13 mouse cellular contexts compared by ENCODE assay signal in the genomic region with DNA sequence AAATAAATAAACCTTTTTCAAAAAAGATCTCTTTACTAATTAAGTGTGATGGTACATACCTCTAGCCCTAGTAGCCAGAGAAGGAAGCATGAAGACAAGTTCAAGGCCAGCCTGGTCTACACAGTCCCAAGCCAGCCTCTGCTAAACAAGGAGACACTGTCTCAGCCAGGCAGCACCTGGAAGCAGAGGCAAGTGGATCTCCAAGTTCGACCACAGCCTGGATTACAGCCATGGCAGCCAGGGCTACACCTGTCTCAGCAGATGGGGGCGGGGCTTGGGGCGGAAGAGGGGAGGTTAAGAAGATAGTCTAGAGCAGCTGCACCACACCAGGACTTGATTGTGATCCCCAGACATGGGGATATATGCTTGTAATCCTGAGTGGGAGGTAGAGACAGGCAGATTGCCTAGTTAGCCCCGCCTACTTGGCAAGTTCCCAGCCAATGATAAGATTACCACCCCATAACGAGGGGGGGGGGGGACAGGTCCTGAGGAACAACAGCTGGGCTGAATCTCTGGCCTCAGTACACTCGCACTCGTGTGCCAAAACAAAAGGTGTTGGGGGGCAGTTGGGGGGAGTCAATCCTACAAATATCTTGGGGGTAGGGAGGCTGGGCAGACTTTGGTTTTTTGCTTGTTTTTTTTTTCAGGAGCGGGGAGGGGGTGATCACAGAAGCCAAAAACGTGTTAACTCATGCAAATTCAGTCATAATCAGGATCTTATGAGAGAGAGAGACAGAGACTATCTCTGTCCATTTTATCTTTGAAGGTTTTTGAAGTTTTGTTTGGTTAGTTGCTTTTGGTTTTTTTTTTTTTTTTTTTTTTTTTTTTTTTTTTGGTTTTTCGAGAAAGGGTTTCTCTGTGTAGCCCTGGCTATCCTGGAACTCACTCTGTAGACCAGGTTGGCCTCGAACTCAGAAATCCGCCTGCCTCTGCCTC. TPM values are rescaled to one million over a fixed set of nuclear protein-coding genes. Genes with fewer than 3 reads are reported as not detected.
DNase-seq lines count a peak whose midpoint lies in the region; ATAC-seq and TF ChIP-seq lines count a peak whose summit lies in the region.
"Had no signal": no experiment of that assay in that cellular context is flagged by ENCODE, and none has a peak within 500 bp of the region (broad histone marks: within the 10 kb centered on the region; RNA-seq: fewer than 3 reads in every experiment).

No protein-coding gene starts in this region.

- H3K36me3 ChIP-seq in CH12.LX (replicated peaks in 1 of 2; ENCODE audit: control insufficient read depth in 1 of 2, insufficient read depth in 1 of 2, low read length in 1 of 2): no peaks in the 10 kb centered on the region
- no peaks in the 10 kb centered on the region for H3K36me3 ChIP-seq in liver, embryonic 14.5 days (replicated peaks; ENCODE audit: control insufficient read depth, insufficient read depth, low read depth)
- H3K36me3 ChIP-seq: heart, embryonic 12.5 days; liver, embryonic 15.5 days; neural tube, embryonic 12.5 days had no signal

- no peaks in the 10 kb centered on the region for H3K79me2 ChIP-seq in CH12.LX (replicated peaks; ENCODE audit: control insufficient read depth, extremely low read depth, insufficient read depth, poor library complexity, severe bottlenecking)

- no peaks in the 10 kb centered on the region for H3K27me3 ChIP-seq in CH12.LX (replicated peaks)
- peaks cover 32% of the 10 kb centered on the region for H3K27me3 ChIP-seq in liver, embryonic 14.5 days (ENCODE audit: control insufficient read depth, insufficient read depth, low read length)

- H3K9me3 ChIP-seq in CH12.LX (replicated peaks; ENCODE audit: low read length): no peaks in the 10 kb centered on the region
- H3K9me3 ChIP-seq in liver, embryonic 14.5 days (ENCODE audit: control insufficient read depth, low read length): no peaks in the 10 kb centered on the region
- H3K9me3 ChIP-seq: heart, embryonic 12.5 days; liver, embryonic 15.5 days; neural tube, embryonic 12.5 days had no signal

- no peaks in the 10 kb centered on the region for H3K4me1 ChIP-seq in CH12.LX (ENCODE audit: control insufficient read depth in 1 of 2, insufficient read depth in 2 of 2)
- H3K4me1 ChIP-seq in liver, embryonic 14.5 days (replicated peaks; ENCODE audit: control insufficient read depth in 2 of 2, insufficient read depth in 2 of 2, low read length in 1 of 2): no peaks in the 10 kb centered on the region

- peak; percentile 18; the same call in 1 of the 2 replicates for ATAC-seq in liver, embryonic 14.5 days (ENCODE audit: insufficient read depth)
- ATAC-seq in monocyte, adult 5-6 weeks (replicated peaks; ENCODE audit: insufficient number of reproducible peaks, low FRiP score, low TSS enrichment, poor library complexity, severe bottlenecking): no peak

- H3K9ac ChIP-seq in CH12.LX (ENCODE audit: insufficient read depth, low read depth): no peak overlapping the region
- H3K9ac ChIP-seq in liver, embryonic 14.5 days (replicated peaks): no peak overlapping the region
- H3K9ac ChIP-seq: heart, embryonic 12.5 days; liver, embryonic 15.5 days; neural tube, embryonic 12.5 days had no signal

- no peak for TF ChIP-seq POLR2A in CH12.LX (IDR thresholded peaks at IDR 0.05; ENCODE audit: low read depth, low read length)

- dilution Hi-C loops in CH12.LX (cut with MboI; ENCODE audit: extremely low pct_ligation_motif_present, extremely low pct_unique_long_range_greater_than_20kb, low sequenced_read_pairs): no loop called here

- intact Hi-C loops in left cerebral cortex, postnatal 14 days (cut with DNase I): no loop called here

- no peak overlapping the region for H3K4me2 ChIP-seq in CH12.LX (ENCODE audit: insufficient read depth, low read depth, poor library complexity, severe bottlenecking)
- H3K4me2 ChIP-seq in liver, embryonic 14.5 days (ENCODE audit: low read depth): no peak overlapping the region
- H3K4me2 ChIP-seq: heart, embryonic 12.5 days; liver, embryonic 15.5 days; neural tube, embryonic 12.5 days had no signal

- in situ Hi-C loops in CH12.LX (cut with MboI; ENCODE audit: low pct_ligation_motif_present, low pct_unique_long_range_greater_than_20kb, low sequenced_read_pairs): no loop called here

- H3K27ac ChIP-seq in CH12.LX (ENCODE audit: insufficient read depth, low read depth): no peak overlapping the region
- H3K27ac ChIP-seq in liver, embryonic 14.5 days: no peak overlapping the region
- H3K27ac ChIP-seq: liver, embryonic 15.5 days; neural tube, embryonic 12.5 days had no signal

- no peak for TF ChIP-seq RAD21 in CH12.LX (IDR thresholded peaks at IDR 0.05; ENCODE audit: low read depth, low read length)

- no peak for TF ChIP-seq EP300 in CH12.LX (IDR thresholded peaks at IDR 0.05; ENCODE audit: low read length)
- no peak for TF ChIP-seq EP300 in liver, embryonic 14.5 days (IDR thresholded peaks at IDR 0.05; ENCODE audit: low read depth)

- no peak overlapping the region for H3K4me3 ChIP-seq in CH12.LX (replicated peaks in 1 of 3; ENCODE audit: low read depth in 2 of 3, low read length in 2 of 3, poor library complexity in 1 of 3)
- no peak overlapping the region for H3K4me3 ChIP-seq in liver, embryonic 14.5 days (ENCODE audit: insufficient read depth in 1 of 2, low read depth in 2 of 2, low read length in 2 of 2)
- H3K4me3 ChIP-seq: heart, embryonic 12.5 days; liver, embryonic 15.5 days; neural tube, embryonic 12.5 days had no signal

- TF ChIP-seq CTCF in CH12.LX (conservative IDR thresholded peaks at IDR 0.05 in 1 of 2, IDR thresholded peaks at IDR 0.05 in 1 of 2; ENCODE audit: low read depth in 2 of 2, low read length in 2 of 2): no peak
- TF ChIP-seq CTCF in liver, embryonic 14.5 days (IDR thresholded peaks at IDR 0.05; ENCODE audit: low read depth): no peak

- DNase-seq in kidney, adult 9 months: peak; percentile 29
- no peak for DNase-seq in kidney, adult 8-10 months
- DNase-seq in CH12.LX (ENCODE audit: extremely low read depth): no peak
- peak; percentile 63 for DNase-seq in R1 (ENCODE audit: low read depth, low spot score)
- DNase-seq in liver, embryonic 14.5 days (ENCODE audit: low read depth in 3 of 3, low spot score in 3 of 3): no peak
- DNase-seq in left cerebral cortex, postnatal 14 days (ENCODE audit: low spot score in 2 of 2): no peak
- no peak for DNase-seq in spleen, adult 18-20 months

- 49% methylated on average over 12 of the region's 12 CpGs for WGBS in liver, embryonic 14.5 days (ENCODE audit: insufficient replicate concordance)

TF ChIP-seq in CH12.LX, 34 proteins besides CTCF, POLR2A, EP300 and RAD21:
- TF ChIP-seq ZNF384 (IDR thresholded peaks at IDR 0.05; ENCODE audit: low read depth, low read length) (peak; percentile 46; the same call in 1 of the 2 replicates), POLR2AphosphoS2 (IDR thresholded peaks at IDR 0.05; ENCODE audit: low read depth, low read length) (no peak)
TF ChIP-seq in CH12.LX: peak in this region for 1.

RNA-seq across cellular contexts. Expression of a gene that starts 3.4 kb away (rescaled TPM):
- 0.08 TPM in 2 replicates for total RNA-seq in CH12.LX (2012; rRNA removed)
- total RNA-seq in CH12.LX (2014; rRNA removed): not detected in 2 replicates
- polyA plus RNA-seq in CH12.LX (2012; ENCODE audit: insufficient read length, low read depth): 0.05 and 0.16 TPM in 2 replicates
- polyA plus RNA-seq in liver, embryonic 14.5 days (2012; rRNA removed): 1.4 TPM in 2 replicates
- 1.1 and 1.5 TPM in 2 replicates for polyA plus RNA-seq in liver, embryonic 14.5 days (2014; fragmentation: Nextera tagmentation; extraction: Ambion mirVana)
- 1 to 10 TPM; 1.1 to 1.3 TPM for total RNA-seq in left cerebral cortex, postnatal 14 days (2021)
- total RNA-seq in monocyte, adult 5-6 weeks (2017): 0.21 to 1.6 TPM in 2 of 3 replicates, not detected in the other

RNA-seq across cellular contexts. Expression of a gene that starts 30.6 kb away (rescaled TPM):
- total RNA-seq in CH12.LX (2012; rRNA removed) (2.0 TPM in 1 of 2 replicates, not detected in the other), CH12.LX (2014; rRNA removed) (not detected in 2 replicates)
- not detected in 2 replicates for polyA plus RNA-seq in CH12.LX (2012; ENCODE audit: insufficient read length, low read depth)
- polyA plus RNA-seq in liver, embryonic 14.5 days (2012; rRNA removed): 0.06 TPM in 1 of 2 replicates, not detected in the other
- polyA plus RNA-seq in liver, embryonic 14.5 days (2014; fragmentation: Nextera tagmentation; extraction: Ambion mirVana): 1.2 TPM in 1 of 2 replicates, not detected in the other
- total RNA-seq in left cerebral cortex, postnatal 14 days (2021): not detected
- 21.0 TPM in 1 of 3 replicates, not detected in the others for total RNA-seq in monocyte, adult 5-6 weeks (2017)
- polyA plus RNA-seq: frontal cortex, adult 2 months; liver, embryonic 15.5 days; small intestine, adult 2 months had no signal

RNA-seq across cellular contexts. Expression of a gene that starts 41.8 kb away (rescaled TPM):
- 48.5 and 58.1 TPM in 2 replicates for total RNA-seq in CH12.LX (2012; rRNA removed)
- 66.5 and 69.3 TPM in 2 replicates for total RNA-seq in CH12.LX (2014; rRNA removed)
- 83.2 and 86.2 TPM in 2 replicates for polyA plus RNA-seq in CH12.LX (2012; ENCODE audit: insufficient read length, low read depth)
- 6.7 and 10.8 TPM in 2 replicates for polyA plus RNA-seq in liver, embryonic 14.5 days (2012; rRNA removed)
- 10.5 and 11.9 TPM in 2 replicates for polyA plus RNA-seq in liver, embryonic 14.5 days (2014; fragmentation: Nextera tagmentation; extraction: Ambion mirVana)
- 10 to 100 TPM; 67.5 to 73.9 TPM for total RNA-seq in left cerebral cortex, postnatal 14 days (2021)
- 108 to 119 TPM (median 113 TPM) in 3 replicates for total RNA-seq in monocyte, adult 5-6 weeks (2017)

Comparison
In these comparisons a context has a peak if more than half of its experiments do, and no peak if none do; other contexts are left out.
1. DNase-seq: peak in kidney, adult 9 months (single experiment) and R1 (single experiment); none in kidney, adult 8-10 months (0 of 2), CH12.LX (single experiment), liver, embryonic 14.5 days (0 of 3), left cerebral cortex, postnatal 14 days (0 of 2) and spleen, adult 18-20 months (0 of 2).